Mouse (Mus musculus): ENCODE data around the gene Creb5. TPM values are rescaled to one million over a fixed set of nuclear protein-coding genes. Genes with fewer than 3 reads are reported as not detected.

Creb5 gene
- polyA plus RNA-seq, 1 experiment = 0.02 TPM

GRCm38 (mm10) chr6:53287562-53288381, 702 bp downstream of the Creb5 start:
- H3K4me1 ChIP-seq (ENCODE audit: control insufficient read depth) = no peaks in the 10 kb centered on the region; the same call in 1 of the 2 replicates
- TF ChIP-seq GATA1 (IDR thresholded peaks at IDR 0.05; ENCODE audit: low read length) (no peak), TAL1 (IDR thresholded peaks at IDR 0.05; ENCODE audit: low read length) (no peak)
- H3K27me3 ChIP-seq (ENCODE audit: control insufficient read depth) = peaks cover 71% of the 10 kb centered on the region
- no peaks in the 10 kb centered on the region for H3K36me3 ChIP-seq (ENCODE audit: control insufficient read depth)
- H3K9me3 ChIP-seq (ENCODE audit: control insufficient read depth, low read length) = no peaks in the 10 kb centered on the region
- no peak overlapping the region for H3K4me3 ChIP-seq (replicated peaks)

- no peaks in the 10 kb centered on the region; the same call in 1 of the 2 replicates for H3K4me1 ChIP-seq (ENCODE audit: control insufficient read depth)
- H3K27me3 ChIP-seq (ENCODE audit: control insufficient read depth) = peaks cover 71% of the 10 kb centered on the region
- H3K4me3 ChIP-seq (replicated peaks) = no peak overlapping the region
- TF ChIP-seq TAL1 (IDR thresholded peaks at IDR 0.05; ENCODE audit: low read length) (no peak), GATA1 (IDR thresholded peaks at IDR 0.05; ENCODE audit: low read length) (no peak)
- no peaks in the 10 kb centered on the region for H3K9me3 ChIP-seq (ENCODE audit: control insufficient read depth, low read length)
- H3K36me3 ChIP-seq (ENCODE audit: control insufficient read depth) = no peaks in the 10 kb centered on the region
These were observed 1.8 kb downstream of the Creb5 start for GRCm38 (mm10) chr6:53288584-53289558.

GRCm38 (mm10) chr6:53289659-53290058, 2.6 kb downstream of the Creb5 start:
- Histone ChIP-seq H3K36me3 (ENCODE audit: control insufficient read depth) (no peaks in the 10 kb centered on the region), H3K4me1 (ENCODE audit: control insufficient read depth) (no peaks in the 10 kb centered on the region; the same call in 1 of the 2 replicates), H3K27me3 (ENCODE audit: control insufficient read depth) (peaks cover 64% of the 10 kb centered on the region), H3K4me3 (replicated peaks) (no peak overlapping the region), H3K9me3 (ENCODE audit: control insufficient read depth, low read length) (no peaks in the 10 kb centered on the region)
- TF ChIP-seq TAL1 (IDR thresholded peaks at IDR 0.05; ENCODE audit: low read length) = no peak
- no peak for TF ChIP-seq GATA1 (IDR thresholded peaks at IDR 0.05; ENCODE audit: low read length)

GRCm38 (mm10) chr6:53290215-53290990, 3.3 kb downstream of the Creb5 start:
- H3K4me1 ChIP-seq (ENCODE audit: control insufficient read depth) = no peaks in the 10 kb centered on the region; the same call in 1 of the 2 replicates
- H3K27me3 ChIP-seq (ENCODE audit: control insufficient read depth) = peaks cover 56% of the 10 kb centered on the region
- H3K9me3 ChIP-seq (ENCODE audit: control insufficient read depth, low read length) = no peaks in the 10 kb centered on the region
- H3K36me3 ChIP-seq (ENCODE audit: control insufficient read depth) = no peaks in the 10 kb centered on the region
- TF ChIP-seq GATA1 (IDR thresholded peaks at IDR 0.05; ENCODE audit: low read length) (no peak), TAL1 (IDR thresholded peaks at IDR 0.05; ENCODE audit: low read length) (no peak)
- no peak overlapping the region for H3K4me3 ChIP-seq (replicated peaks)

GRCm38 (mm10) chr6:53292931-53293330, 5.9 kb downstream of the Creb5 start:
- Histone ChIP-seq H3K4me1 (ENCODE audit: control insufficient read depth) (no peaks in the 10 kb centered on the region), H3K4me3 (replicated peaks) (no peak overlapping the region), H3K9me3 (ENCODE audit: control insufficient read depth, low read length) (no peaks in the 10 kb centered on the region), H3K36me3 (ENCODE audit: control insufficient read depth) (no peaks in the 10 kb centered on the region), H3K27me3 (ENCODE audit: control insufficient read depth) (peaks cover 31% of the 10 kb centered on the region)
- TF ChIP-seq GATA1 (IDR thresholded peaks at IDR 0.05; ENCODE audit: low read length) (no peak), TAL1 (IDR thresholded peaks at IDR 0.05; ENCODE audit: low read length) (no peak)

GRCm38 (mm10) chr6:53297851-53298250, 10.8 kb downstream of the Creb5 start:
- no peak for TF ChIP-seq TAL1 (IDR thresholded peaks at IDR 0.05; ENCODE audit: low read length)
- no peak for TF ChIP-seq GATA1 (IDR thresholded peaks at IDR 0.05; ENCODE audit: low read length)
- H3K27me3 ChIP-seq (ENCODE audit: control insufficient read depth) = no peaks in the 10 kb centered on the region
- no peaks in the 10 kb centered on the region for H3K4me1 ChIP-seq (ENCODE audit: control insufficient read depth)
- H3K4me3 ChIP-seq (replicated peaks) = no peak overlapping the region
- no peaks in the 10 kb centered on the region for H3K36me3 ChIP-seq (ENCODE audit: control insufficient read depth)
- no peaks in the 10 kb centered on the region for H3K9me3 ChIP-seq (ENCODE audit: control insufficient read depth, low read length)

GRCm38 (mm10) chr6:53304201-53304600, 17.1 kb downstream of the Creb5 start:
- H3K27me3 ChIP-seq (ENCODE audit: control insufficient read depth) = no peaks in the 10 kb centered on the region
- no peaks in the 10 kb centered on the region for H3K9me3 ChIP-seq (ENCODE audit: control insufficient read depth, low read length)
- no peaks in the 10 kb centered on the region for H3K4me1 ChIP-seq (ENCODE audit: control insufficient read depth)
- H3K36me3 ChIP-seq (ENCODE audit: control insufficient read depth) = no peaks in the 10 kb centered on the region
- no peak overlapping the region for H3K4me3 ChIP-seq (replicated peaks)
- no peak for TF ChIP-seq TAL1 (IDR thresholded peaks at IDR 0.05; ENCODE audit: low read length)

GRCm38 (mm10) chr6:53306156-53306555, 19.1 kb downstream of the Creb5 start:
- Histone ChIP-seq H3K4me3 (replicated peaks) (no peak overlapping the region), H3K4me1 (ENCODE audit: control insufficient read depth) (no peaks in the 10 kb centered on the region), H3K36me3 (ENCODE audit: control insufficient read depth) (no peaks in the 10 kb centered on the region), H3K9me3 (ENCODE audit: control insufficient read depth, low read length) (no peaks in the 10 kb centered on the region), H3K27me3 (ENCODE audit: control insufficient read depth) (no peaks in the 10 kb centered on the region)
- no peak for TF ChIP-seq GATA1 (IDR thresholded peaks at IDR 0.05; ENCODE audit: low read length)
- TF ChIP-seq TAL1 (IDR thresholded peaks at IDR 0.05; ENCODE audit: low read length) = no peak

All from erythroblast, embryonic 14.5 days (primary cell).